Mouse (Mus musculus) regulatory T cell (primary cell): ENCODE data around the gene Rnf186.

Experiments used
- in situ Hi-C: fragments of 300-600 bp; cut with MboI, MseI; formaldehyde crosslinking; loops from one replicate; pipeline ENCODE4 v1.15.1; 2025; ENCODE audit warnings: high pct_unique_total_duplicates

The Rnf186 gene

GRCm38 (mm10) chr4:139013281-139013680 is 46.4 kb downstream of the Rnf186 start:
- in situ Hi-C loops, result loop anchor here (10.0 kb wide), 1 partner anchor 278 kb away; the partner anchor contains the start of gene Ubxn10

- in situ Hi-C loops, result loop anchor here (10.0 kb wide), 1 partner anchor 280 kb away; the partner anchor contains the start of gene Ubxn10
Measured at GRCm38 (mm10) chr4:139014793-139015192, 47.9 kb downstream of the Rnf186 start.
